Mouse (Mus musculus) kidney, embryonic 16.5 days (tissue): Measurements from ENCODE around the gene Nova2. TPM values are rescaled to one million over a fixed set of nuclear protein-coding genes. Genes with fewer than 3 reads are reported as not detected.

Experiments used
- ATAC-seq: fragments of 200-750 bp; cut with Nextera tagmentation; 2 replicates; pipeline ENCODE4 v1.8.0; 2017; ENCODE audit warnings: moderate TSS enrichment; ENCODE audit not compliant: low FRiP score, low TSS enrichment
- H3K27ac ChIP-seq: fragments of 300-500 bp; sonication (generic); 2 replicates; pipeline ENCODE4 v1.5.1; 2014; ENCODE audit warnings: low read length
- H3K27me3 ChIP-seq: fragments of 300-500 bp; sonication (generic); 2 replicates; pipeline ENCODE4 v1.6.1; 2014; ENCODE audit warnings: low read length, control low read depth, mixed read lengths; ENCODE audit not compliant: insufficient read depth
- H3K36me3 ChIP-seq: fragments of 300-500 bp; sonication (generic); 2 replicates; pipeline ENCODE4 v1.6.1; 2014; ENCODE audit warnings: low read length, control low read depth, mixed read lengths; ENCODE audit not compliant: insufficient read depth
- H3K4me1 ChIP-seq: fragments of 300-500 bp; sonication (generic); 2 replicates; pipeline ENCODE4 v1.6.1; 2014; ENCODE audit warnings: low read length, control low read depth, mixed read lengths; ENCODE audit not compliant: insufficient read depth
- H3K4me2 ChIP-seq: fragments of 300-500 bp; sonication (generic); replicated peaks from 2 replicates; pipeline ENCODE4 v1.6.1; 2014; ENCODE audit warnings: low read depth, low read length
- H3K4me3 ChIP-seq: fragments of 300-500 bp; sonication (generic); 2 replicates; pipeline ENCODE4 v1.5.1; 2014; ENCODE audit warnings: mild to moderate bottlenecking, low read length
- H3K9ac ChIP-seq: fragments of 300-500 bp; sonication (generic); replicated peaks from 2 replicates; pipeline ENCODE4 v1.6.1; 2014; ENCODE audit warnings: low read length
- H3K9me3 ChIP-seq: fragments of 300-500 bp; sonication (generic); 2 replicates; pipeline ENCODE4 v1.6.1; 2016; ENCODE audit warnings: low read length, control low read depth
- WGBS: fragments of 180-500 bp; shearing (Covaris S2); extraction: QIAGEN DNeasy Blood & Tissue Kit; methylation state at CpG from one replicate; pipeline ENCODE4 v1.1.7; 2014; 5-methylcytosine and 5-hydroxymethylcytosine counted together
- polyA plus RNA-seq: library from polyadenylated mRNA; unstranded; fragments of >200 nt; fragmentation: Nextera tagmentation; extraction: Ambion mirVana; gene quantifications from 2 replicates; pipeline ENCODE4 v1.2.1, GENCODE M21; 2015

The Nova2 gene
- polyA plus RNA-seq, 1 experiment from 2014 or later = 0.77 TPM

DNA sequence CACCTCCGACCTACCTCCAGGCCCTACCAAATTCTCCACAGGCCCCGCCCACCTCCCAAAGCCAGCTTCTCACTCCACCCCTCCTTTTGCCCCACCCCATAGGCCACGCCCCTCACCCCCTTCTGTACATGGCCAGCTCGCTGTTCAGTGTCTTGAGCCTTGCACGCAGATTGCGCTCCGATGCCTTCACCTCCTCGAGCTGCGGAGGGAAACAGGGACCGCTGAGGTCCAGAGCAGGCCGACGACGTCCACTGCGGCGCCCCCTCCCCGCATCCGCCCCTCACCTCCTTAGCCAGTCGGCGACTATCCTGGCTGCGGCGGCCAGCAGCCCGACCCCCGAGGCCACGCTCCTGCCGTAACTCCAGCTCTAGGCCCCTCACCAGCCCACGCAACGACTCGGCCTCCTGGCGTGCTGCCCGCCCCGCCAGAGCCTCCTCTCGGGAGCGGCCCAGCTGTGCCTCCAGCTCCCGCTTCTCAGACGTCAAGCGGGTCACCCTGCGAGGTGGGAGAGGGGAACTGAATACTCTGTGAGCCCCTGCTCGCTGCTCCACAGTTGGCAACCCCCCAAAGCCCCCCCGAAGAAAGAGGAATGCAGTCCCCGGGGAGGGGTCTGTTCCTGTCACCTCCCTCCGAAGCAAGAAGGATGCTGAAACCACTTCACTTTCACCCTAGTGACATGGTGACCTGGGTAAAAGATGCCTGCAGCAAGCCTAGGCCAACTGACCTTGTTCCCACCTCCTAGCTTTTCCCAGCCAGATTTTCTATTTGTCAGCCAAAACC, 31.8 kb upstream of the Nova2 start:
- H3K4me2 ChIP-seq = peak overlapping the region; percentile 62
- peaks cover 10% of the 10 kb centered on the region; the same call in 1 of the 2 replicates for H3K36me3 ChIP-seq
- ATAC-seq = peak; percentile 58
- no peak overlapping the region for H3K27ac ChIP-seq
- H3K9me3 ChIP-seq = no peaks in the 10 kb centered on the region
- H3K9ac ChIP-seq = peak overlapping the region; percentile 70
- H3K4me1 ChIP-seq = peaks cover 21% of the 10 kb centered on the region
- peaks cover 8% of the 10 kb centered on the region; the same call in 1 of the 2 replicates for H3K27me3 ChIP-seq
- WGBS = 2% methylated on average over 40 of the region's 41 CpGs
- peak overlapping the region; percentile 47 for H3K4me3 ChIP-seq

DNA sequence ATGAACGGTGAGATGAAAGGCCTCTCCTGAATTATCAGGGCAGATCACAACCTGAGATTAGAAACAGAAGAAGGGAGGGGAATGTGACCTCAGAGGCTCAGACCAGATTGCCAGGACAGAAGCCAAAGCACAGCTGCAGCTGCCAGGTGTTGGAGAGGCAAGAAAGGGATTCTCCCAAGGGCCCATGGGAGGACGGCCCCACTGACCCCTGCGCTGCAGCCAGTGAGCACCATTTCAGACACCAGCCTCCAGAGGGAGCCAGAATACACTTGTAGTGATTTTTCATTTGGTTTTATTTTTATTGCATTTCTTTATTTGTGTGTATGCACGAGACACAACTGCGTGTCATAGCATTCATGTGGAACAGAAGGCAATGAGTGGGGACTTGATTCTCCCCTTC, 29.2 kb upstream of the Nova2 start:
- ATAC-seq = no peak
- Histone ChIP-seq H3K4me2 (no peak overlapping the region), H3K27ac (no peak overlapping the region), H3K27me3 (peaks cover 8% of the 10 kb centered on the region; the same call in 1 of the 2 replicates), H3K4me1 (peaks cover 21% of the 10 kb centered on the region), H3K4me3 (no peak overlapping the region), H3K9ac (no peak overlapping the region), H3K36me3 (peaks cover 20% of the 10 kb centered on the region), H3K9me3 (no peaks in the 10 kb centered on the region)
- WGBS = 33% methylated on average over 5 of the region's 5 CpGs

GRCm38 (mm10) chr7:18900513-18900912, 25.2 kb upstream of the Nova2 start:
- ATAC-seq = no peak
- H3K36me3 ChIP-seq = peaks cover 28% of the 10 kb centered on the region
- WGBS = 95% methylated on average over 2 of the region's 2 CpGs
- no peaks in the 10 kb centered on the region for H3K9me3 ChIP-seq
- H3K4me1 ChIP-seq = no peaks in the 10 kb centered on the region
- no peak overlapping the region for H3K4me2 ChIP-seq
- no peaks in the 10 kb centered on the region for H3K27me3 ChIP-seq
- no peak overlapping the region for H3K9ac ChIP-seq
- H3K4me3 ChIP-seq = no peak overlapping the region
- H3K27ac ChIP-seq = no peak overlapping the region

GRCm38 (mm10) chr7:18902486-18902885, 23.2 kb upstream of the Nova2 start:
- no peak overlapping the region for H3K9ac ChIP-seq
- H3K27ac ChIP-seq = no peak overlapping the region
- no peaks in the 10 kb centered on the region for H3K4me1 ChIP-seq
- H3K4me2 ChIP-seq = no peak overlapping the region
- WGBS = 81% methylated on average over 3 of the region's 3 CpGs
- H3K36me3 ChIP-seq = peaks cover 28% of the 10 kb centered on the region
- no peak for ATAC-seq
- H3K27me3 ChIP-seq = no peaks in the 10 kb centered on the region
- no peak overlapping the region for H3K4me3 ChIP-seq
- no peaks in the 10 kb centered on the region for H3K9me3 ChIP-seq

DNA sequence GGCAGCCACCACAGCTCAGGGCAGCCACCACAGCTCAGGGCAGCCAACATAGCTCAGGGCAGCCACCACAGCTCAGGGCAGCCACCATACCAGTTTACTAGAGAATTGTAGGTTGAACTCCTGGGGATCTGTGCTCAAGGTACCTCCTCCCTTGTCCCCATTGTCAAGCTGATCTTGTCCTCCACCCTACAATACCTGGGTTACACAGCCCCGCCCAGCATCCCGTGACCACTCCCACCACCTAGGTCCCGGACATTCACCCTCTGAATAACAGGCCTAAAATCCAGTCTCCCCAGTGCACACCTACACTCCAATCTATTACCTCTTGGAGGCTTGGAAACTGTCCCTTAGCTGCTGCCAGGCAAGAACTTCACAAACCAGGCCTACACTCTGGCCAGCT, 20.7 kb upstream of the Nova2 start:
- Histone ChIP-seq H3K4me2 (no peak overlapping the region), H3K27me3 (no peaks in the 10 kb centered on the region), H3K27ac (no peak overlapping the region), H3K4me1 (peaks cover 11% of the 10 kb centered on the region), H3K4me3 (no peak overlapping the region), H3K36me3 (peaks cover 19% of the 10 kb centered on the region; the same call in 1 of the 2 replicates), H3K9ac (no peak overlapping the region), H3K9me3 (no peaks in the 10 kb centered on the region)
- ATAC-seq = no peak
- WGBS = 83% methylated on average over 3 of the region's 3 CpGs

DNA sequence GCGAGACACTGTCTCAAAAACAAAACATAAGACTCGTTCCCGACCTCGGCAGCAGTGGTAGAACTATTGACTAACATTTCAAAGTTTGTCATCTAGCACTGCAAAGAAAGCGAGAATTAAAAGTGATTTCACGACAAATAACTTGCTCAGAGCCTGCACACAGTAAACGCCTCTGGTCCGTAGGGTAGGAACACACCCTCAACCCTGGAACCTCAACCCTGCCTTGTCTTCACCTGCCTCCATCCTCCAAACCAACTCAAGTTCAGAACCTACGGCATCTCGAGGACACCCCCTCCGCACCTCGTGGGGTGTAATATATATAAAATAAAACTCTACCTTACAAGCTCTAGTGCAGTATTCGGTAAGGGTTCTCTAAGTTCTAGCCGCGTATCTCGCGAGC, 15.9 kb upstream of the Nova2 start:
- 5% methylated on average over 17 of the region's 17 CpGs for WGBS
- H3K4me2 ChIP-seq = peak overlapping the region; percentile 83
- no peaks in the 10 kb centered on the region for H3K36me3 ChIP-seq
- peak overlapping the region; percentile 92 for H3K4me3 ChIP-seq
- ATAC-seq = peak; percentile 20
- no peaks in the 10 kb centered on the region for H3K27me3 ChIP-seq
- H3K27ac ChIP-seq = no peak overlapping the region
- H3K9ac ChIP-seq = peak overlapping the region; percentile 85
- no peaks in the 10 kb centered on the region for H3K9me3 ChIP-seq
- peaks cover 16% of the 10 kb centered on the region for H3K4me1 ChIP-seq

GRCm38 (mm10) chr7:18910241-18910831, 15.4 kb upstream of the Nova2 start, which contains the start of gene Ccdc61:
Gene Ccdc61, minus strand, starts transcription at chr7:18910415.
- under 1% methylated on average over 33 of the region's 33 CpGs for WGBS
- ATAC-seq = peak; percentile 99

GRCm38 (mm10) chr7:18916254-18916653, 9.4 kb upstream of the Nova2 start:
- no peak overlapping the region for H3K4me2 ChIP-seq
- H3K27ac ChIP-seq = no peak overlapping the region
- H3K27me3 ChIP-seq = peaks cover 4% of the 10 kb centered on the region; the same call in 1 of the 2 replicates
- no peak for ATAC-seq
- peaks cover under 1% of the 10 kb centered on the region; the same call in 1 of the 2 replicates for H3K4me1 ChIP-seq
- H3K4me3 ChIP-seq = no peak overlapping the region
- 80% methylated on average over 4 of the region's 4 CpGs for WGBS
- H3K36me3 ChIP-seq = no peaks in the 10 kb centered on the region
- no peaks in the 10 kb centered on the region for H3K9me3 ChIP-seq
- H3K9ac ChIP-seq = no peak overlapping the region

More at GRCm38 (mm10) chr7:18910241-18910831, 15.4 kb upstream of the Nova2 start, which contains the start of gene Ccdc61:
- Histone ChIP-seq H3K27me3 (no peaks in the 10 kb centered on the region), H3K4me1 (peaks cover 16% of the 10 kb centered on the region), H3K4me2 (peak within 1 kb of the TSS; percentile 83), H3K27ac (no peak within 1 kb of the TSS), H3K36me3 (no peaks in the 10 kb centered on the region), H3K4me3 (peak within 1 kb of the TSS; percentile 92), H3K9ac (peak within 1 kb of the TSS; percentile 85), H3K9me3 (no peaks in the 10 kb centered on the region)

GRCm38 (mm10) chr7:18917931-18918330, 7.8 kb upstream of the Nova2 start:
- H3K36me3 ChIP-seq = no peaks in the 10 kb centered on the region
- no peaks in the 10 kb centered on the region for H3K4me1 ChIP-seq
- 65% methylated on average over 3 of the region's 3 CpGs for WGBS
- no peak overlapping the region for H3K9ac ChIP-seq
- no peaks in the 10 kb centered on the region for H3K9me3 ChIP-seq
- no peak overlapping the region for H3K4me3 ChIP-seq
- no peak for ATAC-seq
- no peak overlapping the region for H3K27ac ChIP-seq
- H3K4me2 ChIP-seq = no peak overlapping the region
- peaks cover 14% of the 10 kb centered on the region for H3K27me3 ChIP-seq

DNA sequence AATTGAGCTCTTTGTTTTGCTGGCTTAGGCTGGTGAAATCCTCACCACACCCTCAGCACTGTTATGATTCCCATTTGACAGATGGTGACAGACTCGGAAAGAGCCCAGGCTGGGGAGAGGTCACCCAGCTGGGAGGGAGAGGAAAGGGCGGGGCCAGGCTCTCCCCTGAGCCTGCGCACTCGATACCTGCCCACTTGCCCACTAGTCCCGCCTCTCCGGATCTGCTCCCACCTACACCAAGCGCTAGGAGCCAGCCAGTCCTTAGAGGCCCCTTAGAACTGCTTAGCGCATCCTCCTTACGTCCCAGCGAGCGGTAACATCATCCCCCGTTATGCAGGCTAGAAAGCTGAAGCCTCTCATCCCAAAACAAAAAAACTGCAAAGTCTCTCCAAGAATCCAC, 4.6 kb upstream of the Nova2 start:
- ATAC-seq = 0 out of 2 replicates have a peak, but pooled peaks have one; percentile 33
- peaks cover 43% of the 10 kb centered on the region for H3K27me3 ChIP-seq
- no peak overlapping the region for H3K9ac ChIP-seq
- H3K36me3 ChIP-seq = no peaks in the 10 kb centered on the region
- 2% methylated on average over 12 of the region's 12 CpGs for WGBS
- no peak overlapping the region for H3K27ac ChIP-seq
- H3K4me2 ChIP-seq = peak overlapping the region; percentile 30
- peaks cover 8% of the 10 kb centered on the region; the same call in 1 of the 2 replicates for H3K4me1 ChIP-seq
- no peak overlapping the region for H3K4me3 ChIP-seq
- no peaks in the 10 kb centered on the region for H3K9me3 ChIP-seq
